ENCODE assay signal across 8 mouse cellular contexts in genomic region chr13:55210971-55211220, GRCm38 (mm10). TPM values are rescaled to one million over a fixed set of nuclear protein-coding genes. Genes with fewer than 3 reads are reported as not detected.
DNase-seq lines count a peak whose midpoint lies in the region; ATAC-seq and TF ChIP-seq lines count a peak whose summit lies in the region.

No protein-coding gene starts in this region.

- peak overlapping the region; percentile 98 for H3K9ac ChIP-seq in heart, embryonic 12.5 days
- peak overlapping the region; percentile 96 for H3K9ac ChIP-seq in ES-E14 (ENCODE audit: insufficient read depth, low read depth, low read length, poor library complexity, severe bottlenecking)
- peak overlapping the region; percentile 98 for H3K9ac ChIP-seq in intestine, embryonic 16.5 days (ENCODE audit: low read depth, low read length)
- H3K9ac ChIP-seq in neural tube, embryonic 11.5 days (ENCODE audit: low read length): peak overlapping the region; percentile 98

- intact Hi-C loops in heart, postnatal 25 days (cut with DNase I): loop anchor here (5.0 kb wide), 1 partner anchor 46 kb away; no protein-coding TSS in a partner anchor

- in situ Hi-C loops in ES-E14 (cut with MboI; ENCODE audit: low sequenced_read_pairs in 2 of 2, unreplicated experiment in 2 of 2): no loop called here

- H3K9me3 ChIP-seq in heart, embryonic 12.5 days (replicated peaks): no peaks in the 10 kb centered on the region
- H3K9me3 ChIP-seq in ES-E14 (ENCODE audit: control insufficient read depth, insufficient read depth, low read depth, low read length): no peaks in the 10 kb centered on the region
- H3K9me3 ChIP-seq in intestine, embryonic 16.5 days (ENCODE audit: control insufficient read depth, low read length): no peaks in the 10 kb centered on the region
- no peaks in the 10 kb centered on the region for H3K9me3 ChIP-seq in neural tube, embryonic 11.5 days (ENCODE audit: control insufficient read depth, low read length)

- DNase-seq in heart, postnatal 25 days (ENCODE audit: low spot score): no peak
- DNase-seq in ES-E14 (ENCODE audit: low read depth, low spot score): no peak
- no peak for DNase-seq in neural tube, embryonic 11.5 days (ENCODE audit: low spot score)
- DNase-seq in Muller cell, postnatal 12 days (ENCODE audit: inconsistent ontology term): no peak
- DNase-seq in kidney, adult 8-10 months: no peak

- H3K36me3 ChIP-seq in heart, embryonic 12.5 days: peaks cover 21% of the 10 kb centered on the region
- H3K36me3 ChIP-seq in ES-E14 (ENCODE audit: control insufficient read depth, insufficient read depth, low read length, poor library complexity, severe bottlenecking): peaks cover 18% of the 10 kb centered on the region
- H3K36me3 ChIP-seq in intestine, embryonic 16.5 days (ENCODE audit: control insufficient read depth, insufficient read depth, low read length): 0 out of 2 replicates have a peak, but pooled peaks cover 3% of the 10 kb centered on the region
- no peaks in the 10 kb centered on the region for H3K36me3 ChIP-seq in neural tube, embryonic 11.5 days (ENCODE audit: control insufficient read depth, insufficient read depth, low read length)

- peak overlapping the region; percentile 92 for H3K4me3 ChIP-seq in heart, embryonic 12.5 days
- peak overlapping the region; percentile 74 to 88 for H3K4me3 ChIP-seq in ES-E14 (ENCODE audit: insufficient read depth in 1 of 2, low read depth in 1 of 2, low read length in 2 of 2, poor library complexity in 1 of 2, severe bottlenecking in 1 of 2)
- H3K4me3 ChIP-seq in intestine, embryonic 16.5 days (ENCODE audit: low read length): peak overlapping the region; percentile 87
- peak overlapping the region; percentile 56 for H3K4me3 ChIP-seq in neural tube, embryonic 11.5 days (ENCODE audit: low read depth, low read length)

- peak; percentile 66 for ATAC-seq in heart, embryonic 12.5 days (ENCODE audit: insufficient number of reproducible peaks, low FRiP score)
- ATAC-seq in erythroid progenitor cell, adult 5-6 weeks (replicated peaks; ENCODE audit: low FRiP score, poor library complexity, severe bottlenecking): peak; percentile 65
- peak; percentile 72 for ATAC-seq in intestine, embryonic 16.5 days
- peak; percentile 70 for ATAC-seq in neural tube, embryonic 11.5 days (ENCODE audit: insufficient read depth, low FRiP score, low TSS enrichment)

- H3K4me1 ChIP-seq in heart, embryonic 12.5 days (replicated peaks): peaks cover 27% of the 10 kb centered on the region
- peaks cover 10 to 22% of the 10 kb centered on the region in 2 experiments for H3K4me1 ChIP-seq in ES-E14 (ENCODE audit: control insufficient read depth in 2 of 2, insufficient read depth in 2 of 2, low read length in 2 of 2, poor library complexity in 1 of 2)
- peaks cover 38% of the 10 kb centered on the region for H3K4me1 ChIP-seq in intestine, embryonic 16.5 days (ENCODE audit: control insufficient read depth, insufficient read depth, low read length)
- peaks cover 40% of the 10 kb centered on the region for H3K4me1 ChIP-seq in neural tube, embryonic 11.5 days (ENCODE audit: control insufficient read depth, insufficient read depth, low read length)

- H3K27me3 ChIP-seq in heart, embryonic 12.5 days (replicated peaks): no peaks in the 10 kb centered on the region
- no peaks in the 10 kb centered on the region for H3K27me3 ChIP-seq in intestine, embryonic 16.5 days (replicated peaks; ENCODE audit: control insufficient read depth, insufficient read depth, low read length)
- H3K27me3 ChIP-seq in neural tube, embryonic 11.5 days (ENCODE audit: control insufficient read depth, insufficient read depth, low read length): no peaks in the 10 kb centered on the region

- H3K4me2 ChIP-seq in heart, embryonic 12.5 days: peak overlapping the region; percentile 80
- H3K4me2 ChIP-seq in intestine, embryonic 16.5 days (ENCODE audit: low read depth, low read length): peak overlapping the region; percentile 95
- H3K4me2 ChIP-seq in neural tube, embryonic 11.5 days (ENCODE audit: low read depth): peak overlapping the region; percentile 91

- 2% methylated on average over 17 of the region's 17 CpGs for WGBS in heart, embryonic 12.5 days
- WGBS in intestine, embryonic 16.5 days: 0% methylated on average over 17 of the region's 17 CpGs
- WGBS in neural tube, embryonic 11.5 days: 0% methylated on average over 17 of the region's 17 CpGs

- peak overlapping the region; percentile 100 for H3K27ac ChIP-seq in heart, embryonic 12.5 days (ENCODE audit: poor library complexity, severe bottlenecking)
- H3K27ac ChIP-seq in ES-E14 (ENCODE audit: insufficient read depth, low read depth, low read length, poor library complexity, severe bottlenecking): peak overlapping the region; percentile 97
- peak overlapping the region; percentile 99 for H3K27ac ChIP-seq in intestine, embryonic 16.5 days (ENCODE audit: low read length)
- H3K27ac ChIP-seq in neural tube, embryonic 11.5 days (ENCODE audit: low read depth, low read length): peak overlapping the region; percentile 98

TF ChIP-seq in ES-E14, 5 proteins besides CTCF, POLR2A, EP300 and RAD21:
- no peak for TF ChIP-seq MAFK (IDR thresholded peaks at IDR 0.05; ENCODE audit: insufficient read depth, low read depth, low read length)
- TF ChIP-seq ZC3H11A (IDR thresholded peaks at IDR 0.05; ENCODE audit: borderline replicate concordance, low read depth, low read length): no peak
- TF ChIP-seq HCFC1 (IDR thresholded peaks at IDR 0.05; ENCODE audit: borderline replicate concordance, insufficient read depth, low read length): no peak

RNA-seq across cellular contexts. Expression of gene Nsd1, which starts 1.3 kb away (rescaled TPM):
- polyA plus RNA-seq in heart, embryonic 12.5 days (2016; fragmentation: Nextera tagmentation; extraction: Ambion mirVana): 52.7 and 53.9 TPM in 2 replicates
- 10 to 100 TPM; 59.1 to 65.4 TPM for total RNA-seq in heart, postnatal 25 days (2021)
- total RNA-seq in ES-E14 (2012; rRNA removed): 120 and 135 TPM in 2 replicates
- 36.9 and 38.2 TPM in 2 replicates for total RNA-seq in erythroid progenitor cell, adult 5-6 weeks (2015; ENCODE audit: low replicate concordance)
- total RNA-seq in erythroid progenitor cell, adult 5-6 weeks (2017; ENCODE audit: low replicate concordance): 50.6 and 85.7 TPM in 2 replicates
- 33.1 and 37.1 TPM in 2 replicates for polyA plus RNA-seq in intestine, embryonic 16.5 days (2015; fragmentation: Nextera tagmentation; extraction: Ambion mirVana)
- 68.2 and 69.8 TPM in 2 replicates for polyA plus RNA-seq in neural tube, embryonic 11.5 days (2014; fragmentation: Nextera tagmentation; extraction: Ambion mirVana)

RNA-seq across cellular contexts. Expression of gene Fgfr4, which starts 58.5 kb away (rescaled TPM):
- polyA plus RNA-seq in heart, embryonic 12.5 days (2016; fragmentation: Nextera tagmentation; extraction: Ambion mirVana): 0.45 and 0.51 TPM in 2 replicates
- under 1 TPM; 0.11 to 0.44 TPM for total RNA-seq in heart, postnatal 25 days (2021)
- 1.8 and 2.4 TPM in 2 replicates for total RNA-seq in ES-E14 (2012; rRNA removed)
- total RNA-seq in erythroid progenitor cell, adult 5-6 weeks (2015; ENCODE audit: low replicate concordance): not detected in 2 replicates
- not detected in 2 replicates for total RNA-seq in erythroid progenitor cell, adult 5-6 weeks (2017; ENCODE audit: low replicate concordance)
- 11.7 and 12.4 TPM in 2 replicates for polyA plus RNA-seq in intestine, embryonic 16.5 days (2015; fragmentation: Nextera tagmentation; extraction: Ambion mirVana)
- polyA plus RNA-seq in neural tube, embryonic 11.5 days (2014; fragmentation: Nextera tagmentation; extraction: Ambion mirVana): 3.0 and 3.2 TPM in 2 replicates
